Mouse (Mus musculus) limb, embryonic 12.5 days (tissue): ENCODE data around the gene Rsad2. TPM values are rescaled to one million over a fixed set of nuclear protein-coding genes. Genes with fewer than 3 reads are reported as not detected.

Experiments used
- ATAC-seq: fragments of 200-750 bp; cut with Nextera tagmentation; 2 replicates; pipeline ENCODE4 v1.8.0; 2017; ENCODE audit warnings: low read depth, moderate TSS enrichment; ENCODE audit not compliant: insufficient number of reproducible peaks, insufficient read depth, low FRiP score, low TSS enrichment
- H3K27ac ChIP-seq: fragments of 300-500 bp; sonication (generic); 2 replicates; pipeline ENCODE4 v1.5.1; 2016; ENCODE audit warnings: mild to moderate bottlenecking, moderate library complexity
- H3K27me3 ChIP-seq: fragments of 300-500 bp; sonication (generic); 2 replicates; pipeline ENCODE4 v1.6.1; 2016; ENCODE audit warnings: mild to moderate bottlenecking, moderate library complexity
- H3K36me3 ChIP-seq: fragments of 300-500 bp; sonication (generic); 2 replicates; pipeline ENCODE4 v1.6.1; 2016; ENCODE audit warnings: mild to moderate bottlenecking, moderate library complexity
- H3K4me1 ChIP-seq: fragments of 300-500 bp; sonication (generic); replicated peaks from 2 replicates; pipeline ENCODE4 v1.6.1; 2016
- H3K4me2 ChIP-seq: fragments of 300-500 bp; sonication (generic); 2 replicates; pipeline ENCODE4 v1.6.1; 2016; ENCODE audit warnings: mild to moderate bottlenecking, moderate library complexity
- H3K4me3 ChIP-seq: fragments of 300-500 bp; sonication (generic); replicated peaks from 2 replicates; pipeline ENCODE4 v1.5.1; 2016; ENCODE audit warnings: mild to moderate bottlenecking
- H3K9ac ChIP-seq: fragments of 300-500 bp; sonication (generic); replicated peaks from 2 replicates; pipeline ENCODE4 v1.6.1; 2016; ENCODE audit warnings: mild to moderate bottlenecking, moderate library complexity
- H3K9me3 ChIP-seq: fragments of 300-500 bp; sonication (generic); 2 replicates; pipeline ENCODE4 v1.6.1; 2016; ENCODE audit warnings: mild to moderate bottlenecking, moderate library complexity
- WGBS: fragments of 180-500 bp; shearing (Covaris S2); methylation state at CpG from one replicate; pipeline ENCODE4 v1.1.7; 2016; 5-methylcytosine and 5-hydroxymethylcytosine counted together
- microRNA-seq: library from miRNA; unstranded; fragments of <30 nt; microRNA quantifications from one replicate; pipeline ENCODE4, GENCODE M21; 2017
- polyA plus RNA-seq: library from polyadenylated mRNA; unstranded; fragments of >200 nt; fragmentation: Nextera tagmentation; extraction: Ambion mirVana; gene quantifications from 2 replicates; pipeline ENCODE4 v1.2.1, GENCODE M21; 2016

Gene Rsad2
- polyA plus RNA-seq, 1 experiment from 2014 or later = 0.70 TPM

DNA sequence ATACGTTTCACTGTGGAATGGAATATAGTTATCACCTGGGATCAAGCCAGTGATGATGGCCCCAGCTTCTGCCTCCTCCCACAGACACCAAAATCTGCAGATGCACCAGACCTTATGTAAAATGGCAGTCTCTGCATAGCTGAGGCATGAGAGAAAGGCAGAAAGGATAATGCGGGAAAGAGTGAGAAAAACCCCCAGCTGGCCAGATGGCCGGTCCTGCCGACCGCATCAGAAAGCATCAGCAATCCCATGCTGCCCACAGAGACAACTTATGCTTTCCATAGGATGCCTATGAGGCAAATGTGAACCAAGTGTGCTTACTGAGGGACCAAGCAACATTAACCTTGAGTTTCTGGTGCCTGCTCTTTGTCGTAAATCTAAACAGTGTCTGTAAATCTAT, 56.9 kb downstream of the Rsad2 start:
- Histone ChIP-seq H3K4me1 (peaks cover 34% of the 10 kb centered on the region), H3K27ac (no peak overlapping the region), H3K4me2 (no peak overlapping the region), H3K9me3 (no peaks in the 10 kb centered on the region), H3K27me3 (no peaks in the 10 kb centered on the region), H3K4me3 (no peak overlapping the region), H3K9ac (no peak overlapping the region), H3K36me3 (peaks cover 23% of the 10 kb centered on the region)
- WGBS = 79% methylated on average over 6 of the region's 6 CpGs
- ATAC-seq = no peak

DNA sequence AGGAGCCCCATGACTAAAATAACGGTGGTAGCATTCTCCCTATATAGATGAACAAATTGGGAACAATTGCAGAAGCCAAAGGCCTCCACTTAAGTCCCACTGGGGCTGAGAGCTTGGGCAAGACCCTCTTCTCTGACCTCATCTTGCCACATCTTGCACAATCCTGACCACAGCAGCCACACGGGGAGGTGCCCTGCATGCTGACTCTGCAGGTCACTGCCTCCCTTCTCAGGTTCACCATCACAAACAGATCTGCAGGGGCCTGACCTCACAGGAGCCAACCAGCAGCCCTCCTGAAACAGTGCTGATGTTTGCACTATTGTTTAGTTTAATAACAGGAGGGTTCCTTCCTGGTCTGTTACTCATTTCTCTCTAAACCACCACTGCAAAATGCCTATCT, 57.7 kb downstream of the Rsad2 start:
- H3K4me3 ChIP-seq = no peak overlapping the region
- H3K9me3 ChIP-seq = no peaks in the 10 kb centered on the region
- H3K4me2 ChIP-seq = no peak overlapping the region
- H3K36me3 ChIP-seq = peaks cover 15% of the 10 kb centered on the region
- 59% methylated on average over 2 of the region's 2 CpGs for WGBS
- peaks cover 39% of the 10 kb centered on the region for H3K4me1 ChIP-seq
- H3K9ac ChIP-seq = no peak overlapping the region
- 0 out of 2 replicates have a peak overlapping the region, but pooled peaks have one; percentile 29 for H3K27ac ChIP-seq
- H3K27me3 ChIP-seq = no peaks in the 10 kb centered on the region
- no peak for ATAC-seq

GRCm38 (mm10) chr12:26394485-26395470, 61.5 kb downstream of the Rsad2 start:
- H3K9ac ChIP-seq = no peak overlapping the region

DNA sequence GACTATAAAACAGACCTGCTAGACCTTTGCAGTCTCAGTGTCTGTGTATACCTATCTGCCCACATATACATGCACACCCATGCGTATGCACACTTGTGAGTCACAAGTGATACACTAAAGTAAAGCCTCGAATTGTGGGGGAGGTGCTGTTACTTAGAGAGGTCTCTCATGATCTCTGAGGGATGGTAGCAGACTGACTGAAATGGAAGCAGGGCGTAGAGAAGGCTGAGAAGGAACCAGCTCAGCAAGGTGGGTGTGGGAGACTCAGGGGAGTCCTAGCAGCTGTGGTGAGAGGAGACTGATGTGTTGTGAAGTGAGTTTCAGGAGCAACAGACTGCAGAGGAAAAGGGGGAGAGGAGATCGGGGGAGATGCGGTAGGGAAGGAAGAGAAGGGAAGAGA, 63.0 kb downstream of the Rsad2 start:
- peaks cover 22% of the 10 kb centered on the region for H3K36me3 ChIP-seq
- ATAC-seq = no peak
- no peak overlapping the region for H3K4me3 ChIP-seq
- peaks cover 29% of the 10 kb centered on the region for H3K4me1 ChIP-seq
- H3K27me3 ChIP-seq = no peaks in the 10 kb centered on the region
- WGBS = 92% methylated on average over 5 of the region's 5 CpGs
- H3K9ac ChIP-seq = no peak overlapping the region
- no peak overlapping the region for H3K4me2 ChIP-seq
- H3K9me3 ChIP-seq = no peaks in the 10 kb centered on the region
- peak overlapping the region; percentile 92 for H3K27ac ChIP-seq

More at GRCm38 (mm10) chr12:26394485-26395470, 61.5 kb downstream of the Rsad2 start:
- H3K4me1 ChIP-seq = peaks cover 32% of the 10 kb centered on the region
- H3K27me3 ChIP-seq = no peaks in the 10 kb centered on the region
- peaks cover 11% of the 10 kb centered on the region; the same call in 1 of the 2 replicates for H3K36me3 ChIP-seq
- H3K4me2 ChIP-seq = peak overlapping the region; percentile 39
- peak; percentile 73 for ATAC-seq
- no peaks in the 10 kb centered on the region for H3K9me3 ChIP-seq
- H3K27ac ChIP-seq = peak overlapping the region; percentile 92
- H3K4me3 ChIP-seq = no peak overlapping the region
- WGBS = 46% methylated on average over 13 of the region's 13 CpGs

Small RNA genes within 50 kb of the gene (microRNA-seq; reads per million reads assigned to microRNA genes)
- gene Mir6538 = 20.0 reads per million, percentile 33 among the genes with 10 or more reads in this experiment

Other genes with a start within 250 kb of the Rsad2 start
- 63.4 and 66.2 TPM in 2 replicates for gene Rnf144a, start 41.2 kb downstream of the Rsad2 start, polyA plus RNA-seq
- 7.8 and 7.9 TPM in 2 replicates for gene Cmpk2, start 12.8 kb upstream of the Rsad2 start, polyA plus RNA-seq